Mouse (Mus musculus) spleen, adult 2 months (tissue): ENCODE data around the gene 9230104L09Rik. TPM values are rescaled to one million over a fixed set of nuclear protein-coding genes. Genes with fewer than 3 reads are reported as not detected.

Experiments used
- DNase-seq, 2 experiments: peaks; one replicate each; pipeline versions ENCODE4 v3.0.0 to v3.0.0-alpha.2; 2012 to 2021; ENCODE audit warnings: low spot score in 2 of 2, low read depth in 1 of 2
- H3K27ac ChIP-seq: fragments of 200-500 bp; 2 replicates; pipeline ENCODE4 v1.5.1; 2012; ENCODE audit warnings: low read length, inconsistent platforms; ENCODE audit not compliant: insufficient read depth
- H3K27me3 ChIP-seq: fragments of 200-500 bp; 2 replicates; pipeline ENCODE4 v1.6.1; 2012; ENCODE audit warnings: mild to moderate bottlenecking, moderate library complexity, low read length, inconsistent platforms; ENCODE audit not compliant: control insufficient read depth, insufficient read depth
- H3K36me3 ChIP-seq: fragments of 200-500 bp; 2 replicates; pipeline ENCODE4 v1.6.1; 2012; ENCODE audit warnings: mild to moderate bottlenecking, low read length, inconsistent platforms; ENCODE audit not compliant: control insufficient read depth, insufficient read depth
- H3K4me1 ChIP-seq: fragments of 200-500 bp; 2 replicates; pipeline ENCODE4 v1.6.1; 2011; ENCODE audit warnings: inconsistent platforms; ENCODE audit not compliant: control insufficient read depth, insufficient read depth, insufficient read length
- H3K4me3 ChIP-seq: fragments of 200-500 bp; 2 replicates; pipeline ENCODE4 v1.5.1; 2011; ENCODE audit warnings: mild to moderate bottlenecking, inconsistent platforms; ENCODE audit not compliant: insufficient read depth, insufficient read length; ENCODE audit errors: extremely low read depth
- CTCF ChIP-seq: fragments of 200-500 bp; IDR thresholded peaks from 2 replicates; pipeline ENCODE4 v1.5.1; 2011; ENCODE audit warnings: mild to moderate bottlenecking, inconsistent platforms; ENCODE audit not compliant: insufficient read depth, insufficient read length, insufficient replicate concordance; ENCODE audit errors: extremely low read depth
- POLR2A ChIP-seq: fragments of 200-500 bp; IDR thresholded peaks from 2 replicates; pipeline ENCODE4 v1.6.1; 2011; ENCODE audit warnings: low read depth, low read length, inconsistent platforms
- WGBS: fragments of 180-500 bp; shearing (Covaris S2); methylation state at CpG from one replicate; pipeline ENCODE4 v1.1.7; 2018; 5-methylcytosine and 5-hydroxymethylcytosine counted together
- polyA plus RNA-seq: library from polyadenylated mRNA; depleted of rRNA; stranded (reverse); fragments of >200 nt; gene quantifications from 2 replicates; pipeline ENCODE4 v1.2.3, GENCODE M21; 2012

9230104L09Rik gene
- polyA plus RNA-seq, 1 experiment: not detected

DNA sequence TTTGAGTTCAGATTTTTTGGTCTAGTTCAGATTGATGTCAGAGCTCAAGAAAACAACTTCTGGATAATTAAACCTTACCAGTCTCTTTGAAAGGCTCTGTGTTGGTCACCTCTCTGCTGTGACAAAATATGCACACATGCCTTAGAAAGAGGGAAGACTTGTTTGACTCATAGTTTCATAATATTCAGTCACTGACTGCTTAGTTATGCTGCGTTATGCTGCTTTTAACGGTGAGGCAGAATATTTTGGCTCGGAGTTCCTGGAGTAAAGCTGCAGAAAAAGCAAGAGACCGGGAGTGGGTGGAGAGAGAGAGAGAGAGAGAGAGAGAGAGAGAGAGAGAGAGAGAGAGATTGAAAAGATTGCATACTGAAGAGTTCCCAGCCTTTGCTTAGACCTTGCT is 3.8 kb downstream of the 9230104L09Rik start:
- no peaks in the 10 kb centered on the region for H3K27me3 ChIP-seq
- H3K4me1 ChIP-seq: no peaks in the 10 kb centered on the region
- DNase-seq: no peak
- H3K4me3 ChIP-seq: no peak overlapping the region
- 83% methylated on average over 4 of the region's 4 CpGs for WGBS
- TF ChIP-seq POLR2A: no peak
- no peak for TF ChIP-seq CTCF
- H3K36me3 ChIP-seq: no peaks in the 10 kb centered on the region
- H3K27ac ChIP-seq: no peak overlapping the region

DNA sequence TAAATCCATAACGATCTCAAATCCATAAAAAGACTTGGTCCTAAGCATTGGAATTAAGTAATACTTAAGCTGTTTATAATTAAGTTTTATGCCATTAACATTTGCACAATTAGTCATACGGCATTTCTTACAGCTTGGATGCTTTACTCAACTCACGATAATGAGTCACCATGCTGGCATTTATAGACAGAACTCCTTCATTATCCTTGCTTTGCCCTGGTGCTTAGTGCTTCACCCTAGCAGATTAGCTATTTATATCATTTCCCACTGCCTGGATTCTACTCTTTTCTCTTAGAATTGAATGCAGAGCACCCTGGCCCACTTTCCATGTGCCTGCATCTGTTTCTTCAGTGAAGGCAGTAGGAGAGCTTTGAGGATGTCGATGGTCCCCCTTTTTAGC is 7.3 kb downstream of the 9230104L09Rik start:
- H3K4me1 ChIP-seq: no peaks in the 10 kb centered on the region
- H3K36me3 ChIP-seq: no peaks in the 10 kb centered on the region
- no peaks in the 10 kb centered on the region for H3K27me3 ChIP-seq
- no peak overlapping the region for H3K27ac ChIP-seq
- no peak for DNase-seq
- TF ChIP-seq POLR2A: no peak
- no peak for TF ChIP-seq CTCF
- WGBS: 84% methylated on average over 4 of the region's 4 CpGs
- no peak overlapping the region for H3K4me3 ChIP-seq

DNA sequence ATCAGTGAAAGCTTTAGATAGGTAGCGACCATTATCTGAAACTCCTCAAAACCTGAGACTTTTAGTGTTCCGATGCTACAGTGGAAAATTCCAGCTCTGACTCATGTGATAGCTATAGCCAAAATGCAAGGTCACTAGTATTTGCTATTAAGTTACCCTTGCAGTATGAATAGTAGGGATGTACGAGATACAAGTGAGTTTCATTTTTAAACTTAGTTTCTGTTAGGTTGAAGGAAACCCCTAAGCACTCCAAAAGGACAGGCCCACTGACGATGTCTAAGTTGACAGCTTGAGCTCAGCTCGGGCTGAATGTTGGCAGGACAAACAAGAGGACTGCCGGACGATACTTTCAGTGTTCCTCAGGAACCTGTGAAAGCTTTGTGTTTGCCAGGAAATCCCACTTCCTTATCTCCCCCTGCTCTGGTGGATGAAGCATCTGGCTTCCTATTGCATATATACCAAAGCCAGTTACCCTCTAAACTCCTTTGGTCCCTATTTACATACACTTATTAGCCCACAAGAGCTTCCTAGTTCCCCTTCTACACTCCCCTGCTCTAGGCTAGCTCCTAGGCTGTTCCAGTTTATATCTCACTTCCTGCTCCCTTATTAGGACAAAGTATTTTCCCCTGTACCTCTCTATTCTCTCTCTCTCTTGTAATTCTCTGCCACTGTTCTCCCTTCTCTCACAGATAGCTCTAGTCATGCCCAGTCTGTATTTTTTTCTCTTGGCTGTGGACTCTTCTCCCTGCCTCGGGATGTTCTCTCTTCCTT is 8.0 kb downstream of the 9230104L09Rik start:
- Histone ChIP-seq H3K27me3 (no peaks in the 10 kb centered on the region), H3K36me3 (no peaks in the 10 kb centered on the region), H3K4me3 (no peak overlapping the region), H3K27ac (0 out of 2 replicates have a peak overlapping the region, but pooled peaks have one; percentile 23), H3K4me1 (no peaks in the 10 kb centered on the region)
- no peak for DNase-seq
- WGBS: 45% methylated on average over 8 of the region's 8 CpGs
- TF ChIP-seq CTCF (no peak), POLR2A (no peak)

DNA sequence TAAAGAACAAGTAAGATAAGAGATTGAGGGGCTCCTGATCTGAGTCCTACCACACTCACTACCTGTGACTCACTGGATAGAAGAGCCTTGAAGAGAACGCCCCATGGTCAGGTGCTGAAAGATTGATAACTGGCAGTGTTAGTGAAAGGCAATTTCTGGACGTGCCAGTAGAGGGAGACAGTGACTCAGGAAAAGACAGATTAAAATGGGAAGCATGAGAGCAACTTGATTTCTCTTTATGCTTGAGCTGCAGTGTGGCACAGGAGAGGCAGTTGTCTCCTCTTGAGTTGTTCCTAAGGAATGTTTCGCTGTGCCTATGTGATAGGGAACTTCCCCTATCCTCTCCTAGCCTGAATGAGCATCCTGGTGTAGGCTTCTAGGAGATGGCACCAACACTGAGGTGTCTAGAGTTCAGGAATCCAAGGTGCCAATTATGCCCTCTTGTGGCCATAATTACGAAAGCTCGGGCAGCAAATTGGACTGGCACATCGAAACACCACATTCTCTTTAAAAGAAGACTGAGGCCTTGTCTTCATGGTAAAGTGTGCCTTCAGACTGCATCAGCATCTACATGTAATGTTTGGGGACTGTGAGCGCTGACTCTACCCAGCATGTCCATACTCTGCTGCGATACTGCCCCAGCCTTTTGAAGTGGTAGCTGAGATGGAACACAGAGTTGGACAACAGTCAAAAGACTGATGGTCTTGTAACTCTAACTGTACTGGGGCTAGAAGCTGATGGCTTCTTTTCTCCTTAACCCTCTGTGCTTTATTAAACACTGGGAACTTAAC is 13.5 kb downstream of the 9230104L09Rik start:
- no peaks in the 10 kb centered on the region for H3K27me3 ChIP-seq
- no peaks in the 10 kb centered on the region for H3K36me3 ChIP-seq
- WGBS: 28% methylated on average over 8 of the region's 8 CpGs
- peak; percentile 47 to 69 for DNase-seq
- no peak overlapping the region for H3K4me3 ChIP-seq
- H3K27ac ChIP-seq: no peak overlapping the region
- no peaks in the 10 kb centered on the region for H3K4me1 ChIP-seq
- TF ChIP-seq CTCF (peak; percentile 51; the same call in 1 of the 2 replicates), POLR2A (no peak)

DNA sequence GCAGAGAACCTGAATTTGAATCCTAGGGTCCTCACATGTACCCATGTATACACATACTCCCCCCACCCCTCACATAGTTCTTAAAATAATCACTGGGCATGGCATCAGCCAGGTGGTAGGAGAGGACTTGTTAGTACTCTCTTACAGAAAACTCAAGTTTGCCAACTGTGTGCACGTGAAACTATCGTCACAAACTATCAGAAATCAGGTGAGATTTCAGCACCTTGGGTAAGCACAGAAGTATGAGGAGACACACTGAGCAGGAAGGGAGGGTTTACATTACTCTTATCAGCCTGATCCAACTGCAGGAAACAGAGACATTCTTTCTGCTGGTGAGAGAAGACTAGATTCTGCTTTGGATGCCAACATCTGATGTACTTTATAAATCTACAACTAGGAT is 25.6 kb downstream of the 9230104L09Rik start:
- Histone ChIP-seq H3K27ac (no peak overlapping the region), H3K4me1 (no peaks in the 10 kb centered on the region), H3K27me3 (no peaks in the 10 kb centered on the region), H3K4me3 (no peak overlapping the region), H3K36me3 (no peaks in the 10 kb centered on the region)
- no peak for TF ChIP-seq CTCF
- no peak for TF ChIP-seq POLR2A
- 64% methylated on average over 2 of the region's 2 CpGs for WGBS
- DNase-seq: no peak

DNA sequence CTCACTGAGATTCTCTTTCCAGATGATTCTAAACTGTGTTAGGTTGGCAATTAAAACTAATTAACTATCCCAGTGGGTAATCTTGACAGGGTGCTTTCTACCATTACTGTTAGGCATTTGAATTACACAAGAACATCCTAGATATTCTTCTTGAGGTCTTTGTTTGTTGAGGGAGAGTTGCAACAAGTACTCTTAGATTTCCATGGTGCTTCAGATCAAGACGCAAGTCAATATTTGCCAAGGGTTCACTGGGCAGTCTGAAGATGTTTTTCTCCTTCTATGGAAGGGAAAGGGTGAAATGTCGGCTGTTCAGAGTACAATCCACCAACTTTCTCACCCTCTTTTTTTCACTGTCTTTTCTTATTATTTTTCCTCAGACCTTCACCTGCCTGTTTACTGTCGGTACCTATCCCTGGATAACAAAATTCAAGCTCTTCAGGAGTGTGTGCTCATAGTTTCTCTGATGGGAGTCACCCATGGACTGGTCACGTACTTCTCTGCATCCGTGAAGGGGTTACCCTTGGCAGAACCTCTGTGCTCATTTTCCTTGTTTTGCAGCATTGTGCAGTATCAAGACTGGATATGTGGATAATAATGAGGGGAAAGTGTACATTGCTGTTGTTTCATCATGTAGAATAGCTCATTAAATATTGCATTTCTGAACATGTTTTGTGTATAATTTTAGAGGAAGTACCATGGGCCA is 26.6 kb downstream of the 9230104L09Rik start:
- DNase-seq: no peak
- no peak overlapping the region for H3K27ac ChIP-seq
- H3K36me3 ChIP-seq: no peaks in the 10 kb centered on the region
- no peak overlapping the region for H3K4me3 ChIP-seq
- WGBS: 84% methylated on average over 5 of the region's 5 CpGs
- TF ChIP-seq CTCF (no peak), POLR2A (no peak)
- H3K4me1 ChIP-seq: no peaks in the 10 kb centered on the region
- H3K27me3 ChIP-seq: no peaks in the 10 kb centered on the region

DNA sequence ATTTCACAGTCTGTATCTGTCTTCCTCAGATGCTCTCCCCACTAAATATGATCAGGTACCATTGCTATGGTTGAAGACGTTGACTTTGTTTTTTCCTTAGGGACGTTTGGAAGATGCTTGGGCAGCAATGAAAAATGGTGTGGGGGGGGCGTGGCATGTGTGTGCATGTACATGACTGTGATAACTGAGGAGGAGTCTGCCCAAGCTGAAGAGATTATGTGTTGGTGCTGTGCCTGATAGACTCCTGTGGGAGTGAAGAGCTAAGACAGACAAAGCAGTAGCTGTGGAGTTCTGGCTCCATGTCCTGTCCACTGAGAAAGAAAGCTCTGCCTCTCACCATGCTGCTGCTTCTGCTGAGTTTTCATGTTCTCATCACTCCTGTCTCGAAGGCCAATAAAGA is 29.9 kb downstream of the 9230104L09Rik start, which contains the start of gene Cst9:
Gene Cst9, plus strand, starts transcription at position 236 of the 400 bp plus-strand sequence.
- TF ChIP-seq POLR2A: no peak
- TF ChIP-seq CTCF: no peak
- Histone ChIP-seq H3K27ac (no peak within 1 kb of the TSS), H3K4me1 (no peaks in the 10 kb centered on the region), H3K4me3 (no peak within 1 kb of the TSS), H3K36me3 (no peaks in the 10 kb centered on the region), H3K27me3 (no peaks in the 10 kb centered on the region)
- 71% methylated on average over 4 of the region's 4 CpGs for WGBS
- no peak for DNase-seq
